Mouse (Mus musculus) heart, embryonic 14.5 days (tissue): ENCODE data around the gene 9430015G10Rik. TPM values are rescaled to one million over a fixed set of nuclear protein-coding genes. Genes with fewer than 3 reads are reported as not detected.

Experiments used
- polyA plus RNA-seq: library from polyadenylated mRNA; unstranded; fragments of >200 nt; fragmentation: Nextera tagmentation; extraction: Ambion mirVana; gene quantifications from 2 replicates; pipeline ENCODE4 v1.2.1, GENCODE M21; 2014

9430015G10Rik gene
- polyA plus RNA-seq, 1 experiment from 2014 or later: 12.0 TPM

Other genes with a start within 250 kb of the 9430015G10Rik start
- gene Tas1r3, start 246.6 kb upstream of the 9430015G10Rik start, polyA plus RNA-seq: 0.09 and 0.12 TPM in 2 replicates
- 10.9 and 11.0 TPM in 2 replicates for gene Cptp, start 240.5 kb upstream of the 9430015G10Rik start, polyA plus RNA-seq
- gene Ints11, start 240.4 kb upstream of the 9430015G10Rik start, polyA plus RNA-seq: 36.0 and 38.5 TPM in 2 replicates
- gene Pusl1, start 218.2 kb upstream of the 9430015G10Rik start, polyA plus RNA-seq: 28.0 and 30.0 TPM in 2 replicates
- gene Acap3, start 218.2 kb upstream of the 9430015G10Rik start, polyA plus RNA-seq: 9.0 and 9.4 TPM in 2 replicates
- gene Ube2j2, start 166.2 kb upstream of the 9430015G10Rik start, polyA plus RNA-seq: 75.5 and 98.6 TPM in 2 replicates
- 26.8 and 29.2 TPM in 2 replicates for gene C1qtnf12, start 147.7 kb upstream of the 9430015G10Rik start, polyA plus RNA-seq
- gene B3galt6, start 117.3 kb upstream of the 9430015G10Rik start, polyA plus RNA-seq: 8.9 and 11.5 TPM in 2 replicates
- 133 and 137 TPM in 2 replicates for gene Sdf4, start 117.1 kb upstream of the 9430015G10Rik start, polyA plus RNA-seq
- 0.51 and 0.57 TPM in 2 replicates for gene Tnfrsf4, start 96.1 kb upstream of the 9430015G10Rik start, polyA plus RNA-seq
- gene Tnfrsf18, start 83.8 kb upstream of the 9430015G10Rik start, polyA plus RNA-seq: 2.2 and 2.3 TPM in 2 replicates
- gene Ttll10, start 50.6 kb upstream of the 9430015G10Rik start, polyA plus RNA-seq: 0.11 and 0.26 TPM in 2 replicates
- gene Rnf223, start 20.5 kb downstream of the 9430015G10Rik start, polyA plus RNA-seq: 0.07 and 0.22 TPM in 2 replicates
- gene Agrn, start 87.5 kb downstream of the 9430015G10Rik start, polyA plus RNA-seq: 44.1 and 47.0 TPM in 2 replicates
- gene Isg15, start 90.8 kb downstream of the 9430015G10Rik start, polyA plus RNA-seq: 0.84 and 1.4 TPM in 2 replicates
- gene AW011738, start 93.3 kb downstream of the 9430015G10Rik start, polyA plus RNA-seq: 0.84 and 1.4 TPM in 2 replicates
- gene Perm1, start 105.9 kb downstream of the 9430015G10Rik start, polyA plus RNA-seq: 6.1 and 6.5 TPM in 2 replicates
- 13.5 and 15.3 TPM in 2 replicates for gene Plekhn1, start 124.9 kb downstream of the 9430015G10Rik start, polyA plus RNA-seq
- 37.0 and 38.2 TPM in 2 replicates for gene Noc2l, start 126.0 kb downstream of the 9430015G10Rik start, polyA plus RNA-seq
- gene Samd11, start 145.7 kb downstream of the 9430015G10Rik start, polyA plus RNA-seq: 0.40 and 0.41 TPM in 2 replicates
- not detected in 2 replicates for gene Vmn2r-ps159, start 221.1 kb downstream of the 9430015G10Rik start, polyA plus RNA-seq